Mouse (Mus musculus): ENCODE results near the gene Ppard.

Gene Ppard

DNA sequence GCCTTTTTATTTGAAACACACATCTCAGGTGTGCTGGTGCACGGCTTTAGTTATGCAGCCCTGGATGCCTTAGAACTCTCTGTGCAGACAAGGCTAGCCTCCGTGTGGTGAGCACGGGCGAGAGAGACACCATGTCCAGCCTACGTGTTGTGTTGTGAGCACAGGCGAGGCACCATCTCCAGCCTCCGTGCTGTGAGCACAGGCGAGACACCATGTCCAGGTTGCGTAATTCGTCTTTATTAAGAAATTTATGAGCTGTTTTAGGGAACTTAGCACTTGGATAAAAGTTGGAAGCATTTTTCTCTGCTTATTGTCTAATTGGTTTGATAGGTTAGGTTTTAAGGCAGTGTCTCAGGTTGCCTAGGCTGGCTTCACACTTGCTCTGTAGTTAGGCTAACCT, 50.7 kb downstream of the Ppard start:
- DNase-seq (ENCODE audit: low spot score in 2 of 2): no peak

DNA sequence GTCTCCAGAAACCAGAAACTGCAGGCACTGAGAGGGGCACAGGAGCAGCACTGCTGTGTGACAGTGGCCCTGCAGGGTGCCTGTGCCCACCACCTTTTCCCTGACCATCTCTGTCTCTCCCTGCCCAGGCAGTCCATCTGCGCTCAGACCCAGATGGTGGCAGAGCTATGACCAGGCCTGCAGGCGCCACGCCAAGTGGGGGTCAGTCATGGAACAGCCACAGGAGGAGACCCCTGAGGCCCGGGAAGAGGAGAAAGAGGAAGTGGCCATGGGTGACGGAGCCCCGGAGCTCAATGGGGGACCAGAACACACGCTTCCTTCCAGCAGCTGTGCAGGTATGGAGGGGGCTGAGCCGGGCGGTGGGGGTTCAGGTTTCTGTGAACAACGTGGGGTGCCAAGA, 53.6 kb downstream of the Ppard start:
- no peak for DNase-seq (ENCODE audit: low spot score in 2 of 2)

DNA sequence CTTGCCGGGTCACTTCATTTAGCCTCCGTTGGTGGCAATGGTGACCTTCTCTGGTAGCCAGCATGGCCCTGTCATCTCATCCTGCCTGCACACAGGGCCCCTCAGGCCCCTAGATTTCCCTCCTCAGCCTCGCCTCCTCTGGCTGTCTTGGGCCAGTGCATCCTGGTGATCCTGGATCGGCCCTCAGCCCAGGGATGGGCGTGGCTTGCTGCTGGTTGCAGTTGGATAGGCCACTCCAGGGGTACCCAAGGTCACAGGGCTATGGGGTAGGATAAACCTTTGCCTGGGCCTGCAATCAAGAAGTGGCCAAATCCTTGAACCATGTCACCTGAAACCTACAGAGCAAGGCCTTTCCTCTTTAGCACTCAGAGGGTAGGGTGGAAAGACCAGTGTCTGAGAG, 54.5 kb downstream of the Ppard start:
- no peak for DNase-seq (ENCODE audit: low spot score in 2 of 2)

- DNase-seq (ENCODE audit: low spot score in 2 of 2): no peak
These were observed 55.1 kb downstream of the Ppard start for GRCm38 (mm10) chr17:28287578-28287977.

DNA sequence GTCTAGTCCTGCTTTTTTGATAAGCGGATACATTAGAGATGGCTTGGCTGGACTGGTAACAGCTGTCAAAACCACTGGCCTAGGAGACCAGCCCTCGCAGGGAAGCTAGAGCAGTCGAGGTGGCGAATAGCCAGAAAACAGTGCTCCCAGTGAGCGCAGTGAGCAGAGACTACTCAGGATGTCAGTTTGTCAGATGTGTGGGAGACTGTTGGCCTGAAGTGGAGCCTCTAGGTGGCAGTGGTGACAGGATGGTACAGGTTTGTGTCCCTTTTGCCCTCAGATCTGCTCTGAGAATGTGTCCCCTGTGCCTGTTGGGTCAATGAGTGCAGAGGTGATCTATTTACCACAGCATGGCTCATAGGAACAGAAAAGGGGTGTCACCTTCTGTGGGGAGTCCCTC, 55.5 kb downstream of the Ppard start:
- no peak for DNase-seq (ENCODE audit: low spot score in 2 of 2)

GRCm38 (mm10) chr17:28290262-28290661, 57.8 kb downstream of the Ppard start:
- DNase-seq (ENCODE audit: low spot score in 2 of 2): peak; percentile 67 to 80

- no peak for DNase-seq (ENCODE audit: low spot score in 2 of 2)
These were observed 58.2 kb downstream of the Ppard start for GRCm38 (mm10) chr17:28290671-28291070.

DNA sequence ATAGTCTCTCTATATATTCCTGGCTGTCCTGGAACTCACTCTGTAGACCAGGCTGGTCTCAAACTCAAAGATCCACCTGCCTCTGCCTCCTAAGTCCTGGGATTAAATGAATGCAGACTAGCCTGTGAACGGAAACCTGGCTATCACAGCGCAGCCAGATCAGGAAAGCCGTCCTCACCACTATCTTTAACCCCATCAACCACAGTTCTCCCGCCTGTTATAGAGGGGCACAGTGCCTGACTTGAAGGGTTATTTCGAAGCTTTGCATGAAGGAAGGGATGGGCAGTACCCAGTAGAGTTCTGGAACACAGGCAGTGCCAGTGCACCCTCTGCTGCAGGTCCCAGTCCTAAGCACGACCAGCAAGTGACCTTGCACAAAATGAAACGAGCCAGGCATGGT, 58.8 kb downstream of the Ppard start:
- no peak for DNase-seq (ENCODE audit: low spot score in 2 of 2)

DNA sequence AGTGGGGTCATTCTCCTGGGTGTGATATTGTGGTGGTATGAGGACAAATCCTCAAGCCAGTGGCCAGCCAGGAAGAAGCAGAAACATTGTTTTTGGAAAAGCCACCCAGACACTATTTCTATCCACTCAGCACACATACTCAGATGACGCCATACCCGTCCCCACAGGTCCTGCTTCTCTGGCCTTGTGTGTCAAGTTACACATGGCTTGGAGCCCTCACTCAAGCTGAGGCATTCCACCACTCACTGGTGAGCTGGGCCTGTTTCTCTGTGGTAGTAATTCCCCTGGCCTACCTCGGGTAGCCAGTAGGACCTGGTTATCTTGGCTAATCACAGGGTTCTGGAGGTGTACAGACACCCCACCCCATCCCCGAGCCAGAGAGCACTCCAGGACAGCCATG, 61.2 kb downstream of the Ppard start:
- no peak for DNase-seq (ENCODE audit: low spot score in 2 of 2)

DNA sequence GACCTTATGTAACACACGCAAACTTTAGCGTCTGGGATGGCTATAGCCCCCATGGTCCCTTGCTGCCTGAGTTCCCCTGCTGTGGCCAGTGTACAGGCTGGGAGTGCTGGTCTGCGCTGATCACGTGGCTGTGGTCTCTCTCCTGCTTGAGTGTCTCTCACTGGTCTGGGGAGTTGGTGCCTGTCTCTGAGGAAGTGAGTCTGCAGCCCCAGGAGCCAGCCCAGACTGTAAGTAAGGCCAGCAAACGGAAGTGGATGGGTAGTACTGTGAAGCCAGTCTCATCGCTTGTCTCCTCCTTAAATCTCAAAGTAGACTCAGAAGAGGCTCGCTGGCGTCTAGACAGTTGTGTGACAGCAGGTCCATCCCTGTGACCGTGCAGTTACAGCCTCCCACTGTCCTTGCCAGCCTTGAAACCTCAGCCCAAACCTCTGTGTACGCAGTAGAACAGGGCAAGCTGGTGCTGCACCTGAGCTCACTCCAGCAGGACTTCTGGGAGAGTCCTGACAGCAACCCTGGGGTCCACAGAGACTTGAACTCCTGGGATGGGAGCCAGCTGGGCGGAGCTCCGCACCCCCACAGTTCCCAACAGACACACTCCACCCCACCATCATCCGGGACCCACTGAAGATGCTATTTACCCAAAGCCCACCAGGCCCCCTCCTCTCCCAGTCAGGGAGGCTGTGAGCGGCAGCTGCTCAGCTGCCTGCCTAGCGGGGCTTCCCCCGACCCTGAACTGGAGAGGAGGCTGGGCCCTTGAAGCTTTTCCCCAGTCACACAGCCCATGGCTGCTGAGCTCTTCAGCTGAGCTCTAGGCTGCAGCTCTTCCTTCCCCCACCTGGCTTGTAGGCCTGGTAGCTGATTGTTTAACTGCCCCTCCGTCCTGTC, 62.2 kb downstream of the Ppard start:
- peak; percentile 60 to 62 for DNase-seq (ENCODE audit: low spot score in 2 of 2)

DNA sequence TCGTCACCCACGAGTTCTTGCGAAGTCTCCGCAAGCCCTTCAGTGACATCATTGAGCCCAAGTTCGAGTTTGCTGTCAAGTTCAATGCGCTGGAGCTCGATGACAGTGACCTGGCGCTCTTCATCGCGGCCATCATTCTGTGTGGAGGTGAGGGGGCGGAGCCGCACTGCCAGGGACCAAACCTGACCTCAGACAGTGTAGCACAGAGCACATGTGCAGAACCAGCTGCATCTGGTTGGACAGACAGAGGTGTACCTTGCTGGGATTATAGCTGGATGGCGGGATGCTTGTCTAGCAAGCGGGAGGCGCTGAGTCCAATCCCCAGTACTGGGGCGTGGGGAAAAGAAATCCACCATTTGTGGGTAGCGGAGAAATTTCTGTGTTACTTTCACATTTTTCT, 66.4 kb downstream of the Ppard start:
- DNase-seq (ENCODE audit: low spot score in 2 of 2): no peak

DNA sequence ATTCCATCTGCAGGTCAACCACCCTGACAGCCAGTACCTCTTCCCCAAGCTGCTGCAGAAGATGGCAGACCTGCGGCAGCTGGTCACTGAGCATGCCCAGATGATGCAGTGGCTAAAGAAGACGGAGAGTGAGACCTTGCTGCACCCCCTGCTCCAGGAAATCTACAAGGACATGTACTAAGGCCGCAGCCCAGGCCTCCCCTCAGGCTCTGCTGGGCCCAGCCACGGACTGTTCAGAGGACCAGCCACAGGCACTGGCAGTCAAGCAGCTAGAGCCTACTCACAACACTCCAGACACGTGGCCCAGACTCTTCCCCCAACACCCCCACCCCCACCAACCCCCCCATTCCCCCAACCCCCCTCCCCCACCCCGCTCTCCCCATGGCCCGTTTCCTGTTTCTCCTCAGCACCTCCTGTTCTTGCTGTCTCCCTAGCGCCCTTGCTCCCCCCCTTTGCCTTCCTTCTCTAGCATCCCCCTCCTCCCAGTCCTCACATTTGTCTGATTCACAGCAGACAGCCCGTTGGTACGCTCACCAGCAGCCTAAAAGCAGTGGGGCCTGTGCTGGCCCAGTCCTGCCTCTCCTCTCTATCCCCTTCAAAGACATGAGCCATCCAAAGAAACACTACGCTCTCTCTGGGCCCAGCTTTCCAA, 67.3 kb downstream of the Ppard start:
- DNase-seq (ENCODE audit: low spot score in 2 of 2): no peak

DNA sequence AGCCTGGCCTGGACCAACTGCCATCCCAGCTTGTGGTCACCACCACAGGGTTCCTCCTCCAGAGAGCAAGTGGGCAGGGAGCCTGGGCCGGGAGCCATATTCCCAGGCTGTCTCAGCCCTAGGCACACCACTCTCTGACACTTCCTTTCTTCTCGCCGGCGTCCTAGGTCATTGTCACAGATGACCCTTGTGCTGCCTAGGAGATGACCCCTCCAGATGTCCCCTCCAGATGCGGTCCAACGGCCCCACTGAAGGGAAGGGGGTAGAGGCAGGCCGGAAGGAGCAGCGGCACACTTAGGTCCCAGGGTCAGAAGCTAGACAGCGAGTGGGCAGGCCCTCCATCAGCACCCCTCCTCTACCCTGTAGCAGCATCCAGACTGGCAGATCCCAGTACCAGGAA, 67.8 kb downstream of the Ppard start:
- no peak for DNase-seq (ENCODE audit: low spot score in 2 of 2)

DNA sequence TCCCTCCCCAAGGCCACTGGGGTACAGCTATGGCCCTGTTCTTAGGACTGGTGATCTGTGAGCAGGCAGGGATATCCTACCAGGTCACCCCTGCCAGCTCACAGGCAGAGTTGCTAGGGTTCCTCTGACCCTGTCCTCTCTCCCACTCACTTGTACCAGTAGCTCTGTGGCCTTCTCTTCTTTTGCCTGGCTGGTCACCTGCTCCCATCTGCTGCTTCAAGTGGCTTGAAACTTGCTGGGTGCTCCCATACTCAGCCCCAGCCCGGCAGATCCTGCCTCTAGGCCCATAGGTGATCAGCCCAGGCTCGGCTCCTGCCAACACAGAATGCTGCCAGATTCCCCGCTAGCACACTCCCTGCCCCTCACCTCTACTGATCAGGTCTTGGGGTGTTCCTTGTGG, 68.3 kb downstream of the Ppard start:
- DNase-seq (ENCODE audit: low spot score in 2 of 2): no peak

GRCm38 (mm10) chr17:28305172-28305571, 72.7 kb downstream of the Ppard start:
- DNase-seq (ENCODE audit: low spot score in 2 of 2): no peak

DNA sequence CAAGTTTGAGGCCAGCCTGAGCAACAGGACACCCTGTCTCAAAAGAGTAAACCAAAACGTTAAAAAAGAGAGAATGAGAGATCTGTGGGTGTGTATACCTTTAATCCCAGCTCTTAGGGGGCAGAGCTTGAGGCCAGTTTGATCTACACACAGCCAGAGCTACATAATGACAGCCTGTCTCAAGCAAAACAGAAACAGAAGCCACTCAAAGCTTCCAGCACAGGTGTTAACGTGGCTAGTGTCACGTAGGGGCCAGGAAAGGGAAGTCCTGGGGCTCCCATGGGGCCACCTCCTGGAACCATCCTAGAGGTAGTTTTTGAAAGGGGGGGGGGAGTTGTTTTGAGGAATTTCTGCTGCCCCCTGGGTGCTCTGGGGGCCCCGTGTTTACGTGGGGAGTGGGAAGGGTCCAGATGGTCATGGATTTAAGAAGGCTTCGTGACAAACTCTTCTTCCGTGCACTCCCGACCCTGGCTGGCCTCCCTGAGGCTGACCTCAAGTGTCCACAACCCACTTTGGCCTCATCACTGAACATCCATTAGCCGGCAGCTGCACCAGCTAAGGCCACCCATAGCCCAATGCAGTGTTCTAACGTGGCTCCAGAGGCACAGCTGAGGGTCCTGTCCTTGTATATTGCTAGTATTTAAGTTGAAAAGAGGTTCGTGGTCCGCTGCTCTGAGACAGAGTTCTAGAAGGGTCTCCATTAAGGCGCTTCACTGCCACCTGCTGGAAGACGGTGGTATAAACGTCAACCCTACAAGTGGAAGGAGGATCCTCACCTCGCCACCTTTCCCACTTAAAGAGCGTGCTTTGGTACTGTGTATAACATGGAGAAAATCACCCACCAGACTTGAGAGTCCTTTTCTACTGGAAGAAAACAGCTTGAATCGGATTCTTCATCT, 76.0 kb downstream of the Ppard start:
- DNase-seq (ENCODE audit: low spot score in 2 of 2): peak; percentile 85 to 92

DNA sequence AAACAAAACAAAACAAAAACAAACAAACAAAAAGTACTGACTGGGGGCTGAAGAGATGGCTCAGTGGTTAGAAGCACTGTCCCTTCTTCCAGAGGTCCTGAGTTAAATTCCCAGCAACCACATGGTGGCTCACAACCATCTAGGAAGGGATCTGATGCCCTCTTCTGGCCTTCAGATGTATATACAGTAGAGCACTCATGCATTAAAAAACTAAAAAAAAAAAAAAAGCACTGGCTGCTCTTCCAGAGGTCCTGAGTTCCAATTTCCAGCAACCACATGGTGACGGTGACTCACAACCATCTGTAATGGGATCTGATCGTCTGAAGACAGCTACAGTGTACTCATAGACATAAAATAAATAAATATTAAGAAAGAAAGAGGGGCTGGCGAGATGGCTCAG, 78.3 kb downstream of the Ppard start:
- DNase-seq (ENCODE audit: low spot score in 2 of 2): no peak

- DNase-seq (ENCODE audit: low spot score in 2 of 2): no peak
These were observed 79.0 kb downstream of the Ppard start for GRCm38 (mm10) chr17:28311366-28312132.

- no peak for DNase-seq (ENCODE audit: low spot score in 2 of 2)
These were observed 80.0 kb downstream of the Ppard start for GRCm38 (mm10) chr17:28312232-28313211.

- peak; percentile 97 for DNase-seq (ENCODE audit: low spot score in 2 of 2)
These were observed 80.8 kb downstream of the Ppard start, which contains the start of gene Fance for GRCm38 (mm10) chr17:28313212-28313879. Gene Fance, plus strand, starts transcription at chr17:28313519.
